Mouse (Mus musculus) cerebellum, adult 11-12 months (tissue): Measurements from ENCODE around the gene Gm20388.

Source experiments
- DNase-seq: peaks from one replicate; pipeline ENCODE4 v3.0.0; 2022

The Gm20388 gene

DNA sequence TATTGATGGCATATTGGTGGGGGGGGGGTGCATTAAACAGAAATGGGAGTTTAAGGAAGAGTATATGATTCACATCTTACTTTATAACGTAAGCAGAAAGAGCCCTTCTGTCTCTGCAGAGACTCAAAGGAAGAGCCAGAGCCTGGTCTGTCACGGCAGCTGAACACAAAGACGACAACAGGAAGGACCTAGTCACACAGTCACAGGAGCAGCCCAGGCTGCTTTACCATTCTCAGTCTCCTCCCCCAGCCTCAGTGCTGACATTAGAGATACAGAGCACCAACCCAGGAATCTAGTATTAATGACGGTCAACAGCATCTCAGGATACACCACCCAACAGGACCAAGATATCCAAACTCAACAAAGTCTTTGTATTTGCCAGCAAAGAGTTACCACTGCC lies 3027.9 kb downstream of the Gm20388 start:
- DNase-seq: no peak

DNA sequence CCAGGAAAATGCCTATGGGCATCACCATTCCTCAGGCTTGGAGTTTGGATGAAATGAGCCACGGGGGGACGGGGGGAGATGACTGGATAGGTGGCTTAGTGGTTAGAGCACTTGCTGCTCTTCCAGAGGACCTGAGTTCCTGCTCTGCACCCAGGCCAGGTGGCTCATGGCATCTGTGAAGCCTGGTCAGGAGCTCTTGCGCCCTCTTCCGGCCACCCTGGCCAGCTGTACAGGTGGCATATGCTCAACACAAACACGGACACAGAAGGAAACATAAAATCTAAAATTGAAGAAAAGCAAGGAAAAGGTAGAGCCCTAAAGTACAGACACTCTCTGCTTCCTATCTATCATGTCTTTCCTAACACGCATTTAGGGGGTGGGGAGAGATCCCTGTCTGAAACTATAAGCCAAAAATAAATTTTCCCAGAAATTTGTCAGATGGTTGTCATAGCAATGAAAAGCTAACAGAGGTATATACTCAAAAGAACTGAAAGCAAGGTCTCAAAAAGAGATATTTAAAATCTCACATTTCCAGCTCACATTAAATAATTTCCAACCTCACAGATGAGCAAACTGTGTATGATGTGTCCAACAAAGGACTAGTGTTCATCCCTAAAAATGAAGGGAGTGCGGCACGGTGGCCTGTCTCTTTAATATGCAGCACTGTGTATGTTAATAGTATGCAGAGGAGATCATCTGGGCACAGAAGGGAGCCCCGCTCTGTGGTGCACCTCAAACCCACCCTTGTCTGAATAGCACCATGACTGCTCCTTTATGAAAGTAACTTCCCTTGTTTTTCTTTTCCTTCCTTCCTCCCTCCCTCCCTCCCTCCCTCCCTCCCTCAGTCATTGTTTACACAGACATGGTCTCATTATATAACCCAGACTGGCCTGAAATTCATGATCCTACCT lies 3032.4 kb downstream of the Gm20388 start:
- DNase-seq: peak; percentile 59

DNA sequence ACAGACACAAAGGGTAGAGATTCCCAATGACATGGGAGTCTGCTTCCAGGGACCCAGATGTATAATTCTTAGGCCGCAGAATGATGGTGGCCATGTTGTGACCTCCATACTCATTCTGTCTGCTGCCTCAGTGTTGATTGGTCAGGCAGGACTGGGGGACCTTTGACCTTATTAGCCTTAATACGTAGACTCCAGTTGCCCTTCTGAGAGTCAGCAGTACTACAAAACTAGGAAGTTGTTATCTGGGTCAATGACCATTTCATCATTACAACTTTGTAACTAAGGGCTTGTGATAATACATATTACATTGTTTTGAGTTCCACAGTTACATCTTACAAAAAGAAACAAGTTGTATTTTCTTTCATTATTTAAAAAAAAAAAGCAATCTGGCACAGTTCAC lies 3035.1 kb downstream of the Gm20388 start:
- DNase-seq: no peak

DNA sequence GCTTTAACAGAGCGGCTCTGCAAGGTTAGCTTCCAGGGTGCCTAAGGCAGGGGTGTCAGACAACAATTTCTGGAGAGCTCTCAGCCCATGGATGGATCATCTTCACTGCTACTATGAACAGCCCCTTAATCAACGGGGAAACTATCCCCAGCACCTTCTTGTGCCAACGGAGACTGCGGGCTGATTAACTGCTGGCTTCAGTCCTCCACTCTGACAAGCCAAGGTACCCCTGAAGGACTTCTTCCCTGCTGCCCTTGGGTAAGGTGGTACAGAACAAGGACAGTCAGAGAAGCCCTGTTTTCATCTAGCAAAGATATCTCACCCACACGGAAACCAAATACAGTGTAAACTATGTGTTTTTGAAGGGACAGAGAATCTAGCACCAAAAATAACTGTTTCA lies 3039.1 kb downstream of the Gm20388 start:
- DNase-seq: no peak

DNA sequence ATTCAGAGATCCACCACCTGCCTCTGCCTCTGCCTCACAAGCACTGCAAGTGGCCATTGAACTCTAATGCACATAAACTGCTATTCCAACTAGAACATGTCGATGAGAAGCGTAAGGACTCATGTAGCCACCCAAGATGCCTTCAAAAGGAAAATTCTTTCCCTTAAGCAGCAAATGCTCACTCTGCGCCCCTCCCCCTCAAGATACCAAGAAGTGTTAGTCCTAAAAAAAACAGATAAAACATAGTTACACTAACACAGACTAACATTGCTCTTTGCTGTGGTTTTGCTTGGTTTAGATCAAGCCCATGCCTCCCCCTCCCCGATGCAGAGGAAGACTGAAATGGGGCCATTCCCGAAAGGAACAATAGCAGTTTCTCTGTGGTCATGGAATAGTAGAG lies 3040.8 kb downstream of the Gm20388 start:
- no peak for DNase-seq

DNA sequence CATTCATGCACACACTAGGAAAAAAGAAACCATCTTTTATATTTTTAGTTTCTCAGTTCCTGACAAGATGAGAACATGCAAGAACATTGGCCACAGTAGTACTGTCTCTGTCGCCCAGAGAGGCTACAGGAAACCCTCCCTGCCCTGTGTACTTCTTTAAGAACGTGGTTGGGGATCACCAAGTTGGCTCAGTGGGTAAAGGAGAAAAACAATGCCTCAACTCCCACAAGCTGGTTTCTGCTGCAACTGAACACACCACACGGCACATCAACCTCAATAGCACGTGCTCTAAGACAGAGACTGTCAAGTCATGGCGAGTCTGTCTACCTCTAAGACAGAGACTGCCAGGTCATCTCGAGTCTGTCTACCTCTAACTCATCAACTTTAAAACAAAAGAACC lies 3042.4 kb downstream of the Gm20388 start:
- no peak for DNase-seq

DNA sequence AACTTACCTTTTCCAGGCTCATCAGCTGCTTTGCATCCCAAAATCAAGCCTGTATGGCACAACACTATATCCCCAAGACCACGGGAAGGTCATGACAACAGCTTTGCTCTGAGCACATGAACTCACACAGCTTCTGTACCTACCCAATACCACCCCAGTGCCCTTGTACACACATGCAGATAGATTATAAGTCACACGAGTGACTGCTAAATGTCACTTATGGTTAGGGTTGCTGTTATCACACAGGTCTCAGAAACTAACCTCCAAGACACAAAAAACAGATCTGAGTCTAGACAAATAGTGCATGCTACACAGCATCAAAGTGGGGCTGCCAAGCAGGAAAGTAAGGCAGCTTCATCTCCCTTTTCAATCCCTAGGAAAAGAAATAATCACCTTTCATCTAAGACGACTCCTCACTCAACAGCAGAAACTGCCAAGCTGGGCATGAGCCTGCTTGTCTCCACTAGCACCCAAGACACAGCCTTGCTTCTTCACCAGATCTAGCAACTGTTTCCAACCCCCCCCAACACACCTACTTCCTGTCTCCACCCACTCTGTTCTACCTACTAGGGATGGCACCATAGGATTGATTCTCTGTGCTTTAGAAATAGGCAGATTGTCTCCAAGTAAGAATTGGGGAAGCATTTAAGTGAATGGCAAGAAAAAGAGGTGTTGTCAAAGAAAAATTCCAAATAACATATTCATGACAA lies 3043.6 kb downstream of the Gm20388 start:
- DNase-seq: no peak

DNA sequence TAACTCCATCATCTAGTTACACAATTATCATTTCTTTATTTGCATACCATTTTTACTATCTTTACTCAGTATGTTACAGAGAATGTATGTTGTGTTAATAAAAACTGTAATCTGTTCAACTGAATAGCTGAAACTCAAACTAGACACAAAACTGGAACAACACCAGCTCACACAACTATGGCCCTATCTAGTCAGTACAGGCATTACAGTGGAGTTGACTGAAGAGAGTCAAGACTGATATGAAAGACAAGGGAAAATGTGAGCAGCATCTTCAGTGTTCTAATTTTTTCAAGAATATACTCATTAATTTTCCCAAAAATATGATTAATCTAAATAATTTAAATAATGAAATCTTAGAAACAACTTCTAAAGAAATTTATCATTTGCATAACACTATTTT lies 3044.6 kb downstream of the Gm20388 start:
- DNase-seq: no peak

DNA sequence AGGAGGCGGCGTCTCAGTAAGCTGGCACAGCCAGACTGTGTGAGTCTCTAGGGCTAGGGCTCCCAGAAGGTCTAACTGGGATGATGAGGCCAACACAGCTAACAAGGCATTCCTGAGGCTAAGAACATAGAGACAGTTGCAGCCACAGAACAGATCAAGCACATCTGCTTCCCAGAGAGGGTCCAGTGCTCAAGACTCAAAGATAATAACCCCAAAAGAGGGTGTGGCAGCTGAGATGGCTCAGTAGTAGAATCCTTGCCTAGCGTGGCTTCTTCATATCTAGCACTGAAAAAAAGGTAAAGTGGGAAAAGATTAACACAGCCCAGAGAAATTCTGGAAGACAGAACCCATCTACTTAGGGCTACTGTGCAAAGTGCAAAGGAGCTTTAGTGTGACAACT lies 3045.4 kb downstream of the Gm20388 start:
- DNase-seq: no peak

DNA sequence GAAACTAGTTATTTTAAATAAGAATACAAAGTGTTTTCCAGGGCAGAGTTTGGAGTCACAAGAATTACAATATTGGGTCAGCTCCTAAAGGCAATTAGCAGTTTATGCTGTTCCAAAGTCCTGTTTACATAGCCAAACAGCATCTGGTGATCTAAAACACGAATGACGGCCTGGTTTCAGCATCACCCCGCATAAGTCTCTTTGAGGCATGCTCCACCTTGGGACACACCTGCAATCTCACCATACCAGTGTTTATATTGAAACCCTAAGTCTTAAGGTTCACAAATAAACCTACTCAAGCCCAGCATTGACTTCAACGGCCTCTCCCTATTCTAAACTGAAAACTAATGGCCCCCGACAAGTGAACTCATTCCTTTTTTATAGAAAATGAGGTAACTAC lies 3049.7 kb downstream of the Gm20388 start:
- DNase-seq: no peak

DNA sequence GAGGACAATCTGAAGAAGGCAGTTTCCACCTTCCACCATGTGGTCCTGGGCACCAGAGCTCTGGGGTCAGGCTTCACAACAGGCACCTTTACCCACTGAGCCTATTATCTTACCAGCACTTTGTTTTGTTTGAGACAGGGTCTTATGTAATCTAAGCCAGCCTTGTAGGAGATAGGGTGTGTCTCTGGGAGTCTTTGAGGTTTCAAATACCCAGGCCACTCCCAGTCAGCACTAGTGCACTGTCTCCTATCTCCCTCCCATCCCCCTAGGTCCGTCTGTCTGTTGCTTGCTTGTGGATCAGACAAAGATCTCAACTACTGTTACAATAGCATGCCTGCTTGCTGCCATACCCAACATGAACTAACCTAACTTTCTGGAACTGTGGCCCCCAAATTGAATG lies 3050.3 kb downstream of the Gm20388 start:
- no peak for DNase-seq

DNA sequence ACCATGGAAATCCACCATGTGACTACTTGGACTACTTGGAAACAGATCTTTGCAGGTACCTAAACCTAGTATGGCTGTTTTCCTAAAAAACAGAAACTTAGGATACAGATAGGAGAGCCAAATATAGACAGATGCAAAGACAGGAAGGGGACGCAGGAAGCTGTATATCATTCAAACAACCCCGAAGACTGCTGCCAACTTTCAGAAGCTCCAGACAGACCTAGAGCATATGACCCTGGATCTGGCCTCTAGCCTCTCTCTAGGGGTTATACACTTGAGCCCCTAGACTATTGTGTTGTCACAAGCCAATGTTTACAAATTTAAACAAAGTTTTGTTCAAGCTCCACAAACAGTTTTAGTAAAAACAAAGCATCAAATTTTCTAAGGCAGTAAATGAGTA lies 3050.8 kb downstream of the Gm20388 start:
- no peak for DNase-seq

DNA sequence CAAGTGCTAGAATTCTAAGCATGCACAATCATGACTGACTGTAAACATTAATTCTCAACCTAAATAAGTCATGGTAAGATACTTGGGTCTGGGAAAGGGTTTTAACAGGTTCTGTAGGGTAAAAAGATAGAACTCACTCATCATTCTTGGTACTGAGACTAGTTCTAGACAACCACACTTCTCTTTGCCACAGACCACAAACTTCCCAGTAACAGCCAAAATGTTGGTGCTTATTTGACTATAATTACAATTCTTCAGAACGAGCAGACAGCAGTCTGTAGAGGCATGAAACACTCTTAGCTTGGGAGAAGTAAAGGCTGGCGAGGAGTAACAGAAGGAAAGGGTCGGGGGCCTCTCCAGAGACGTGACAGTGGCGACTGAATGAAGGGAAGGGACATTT lies 3051.4 kb downstream of the Gm20388 start:
- DNase-seq: no peak

DNA sequence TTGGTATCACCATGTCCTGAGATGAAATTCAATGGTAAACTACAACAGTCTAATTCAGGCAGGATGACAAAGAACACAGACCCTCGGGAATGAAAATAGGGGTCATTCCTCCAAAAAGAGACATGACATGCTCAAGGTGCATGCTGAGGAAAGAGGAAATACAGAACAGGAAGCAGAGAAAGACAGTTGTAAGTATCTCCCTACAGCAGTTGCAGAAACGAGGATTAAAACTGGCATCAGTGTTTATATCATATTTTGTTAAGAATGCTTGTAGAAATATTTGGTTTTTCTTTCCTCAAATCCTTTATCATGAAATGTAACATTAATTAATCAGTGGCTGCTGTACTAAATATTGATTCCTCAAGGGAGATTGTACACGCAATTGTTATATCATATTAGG lies 3056.0 kb downstream of the Gm20388 start:
- DNase-seq: no peak

DNA sequence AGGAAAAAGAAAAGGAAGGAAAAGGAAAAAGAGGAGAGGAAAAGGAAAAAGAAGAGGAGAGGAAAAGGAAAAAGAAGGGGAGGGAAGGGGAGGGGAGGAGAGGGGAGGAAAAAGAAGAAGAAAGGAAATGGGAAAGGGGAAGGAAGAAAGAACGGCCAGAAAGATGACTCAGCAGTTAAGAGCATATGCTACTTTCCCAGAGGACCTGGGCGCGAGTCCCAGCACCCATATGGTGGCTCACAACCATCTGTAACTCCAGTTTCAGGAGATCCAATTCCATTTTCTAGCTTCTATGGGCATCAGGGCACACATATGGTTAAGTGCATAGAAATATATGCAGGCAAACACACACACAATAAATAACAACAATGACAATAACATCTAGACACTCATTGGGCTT lies 3057.5 kb downstream of the Gm20388 start:
- no peak for DNase-seq

DNA sequence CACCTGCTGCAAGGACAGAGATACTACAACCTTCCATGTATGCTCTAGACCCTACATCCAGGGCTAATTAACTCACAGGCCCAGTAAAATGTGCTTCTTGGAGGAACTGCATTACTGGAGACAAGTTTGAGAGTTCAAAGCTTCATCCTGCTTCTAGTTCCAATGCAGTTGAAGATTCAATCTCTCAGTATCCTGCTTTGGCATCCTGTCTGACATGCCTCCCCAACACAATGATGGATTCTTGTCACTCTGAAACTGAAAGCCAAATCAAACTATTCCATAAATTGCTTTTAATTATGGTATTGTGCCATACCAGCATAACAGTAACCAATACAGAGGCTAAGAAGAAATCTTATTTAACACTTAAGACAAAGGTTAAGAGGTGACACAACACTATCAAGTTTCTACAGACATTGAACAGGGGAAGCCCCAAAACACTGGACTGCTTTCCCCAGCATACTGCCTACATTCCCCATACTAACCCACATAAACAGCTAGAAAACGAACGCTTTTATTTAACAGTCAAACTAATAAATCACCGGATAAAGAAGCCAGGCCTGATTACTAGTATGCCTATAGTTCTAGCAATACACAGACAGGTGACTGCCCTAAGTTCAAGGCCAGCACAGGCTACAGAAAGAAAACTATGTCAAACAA lies 3059.5 kb downstream of the Gm20388 start:
- DNase-seq: no peak

DNA sequence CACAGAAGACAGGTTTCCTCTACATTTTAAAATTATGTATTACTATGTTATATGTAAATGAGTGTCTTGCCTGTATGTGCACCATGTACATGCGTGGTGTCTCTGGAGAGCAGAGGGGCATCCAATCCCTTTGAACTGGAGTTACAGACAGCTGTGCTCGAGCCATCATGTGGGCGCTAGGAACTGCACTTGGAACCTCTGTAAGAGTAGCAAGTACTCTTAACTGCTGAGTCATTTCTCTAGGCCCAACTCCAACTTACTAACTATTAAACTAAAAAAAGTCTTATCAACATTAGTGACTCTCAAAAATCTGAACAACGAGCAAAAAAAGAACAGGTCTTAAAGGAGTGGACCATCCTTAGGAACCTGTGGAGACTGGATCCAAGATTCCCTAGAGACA lies 3065.4 kb downstream of the Gm20388 start:
- no peak for DNase-seq

DNA sequence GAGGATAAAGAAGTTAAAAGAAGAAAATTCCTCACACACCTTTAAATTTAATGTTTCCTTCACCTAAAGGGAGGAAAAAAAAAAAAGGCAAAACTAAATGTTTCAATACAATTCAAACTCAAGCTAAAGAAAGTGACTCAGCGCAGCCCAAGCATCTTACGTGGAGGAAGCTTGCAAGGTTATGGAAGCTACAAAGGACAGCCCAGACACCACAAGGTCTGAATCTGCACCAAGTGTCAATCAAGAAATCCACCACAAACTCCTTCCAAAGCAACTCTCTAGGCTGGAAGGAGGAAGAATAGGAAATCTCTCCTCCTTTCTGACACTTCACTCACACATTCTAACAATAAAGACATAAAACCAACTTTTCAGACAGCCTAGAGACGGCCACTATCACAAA lies 3068.8 kb downstream of the Gm20388 start:
- no peak for DNase-seq

DNA sequence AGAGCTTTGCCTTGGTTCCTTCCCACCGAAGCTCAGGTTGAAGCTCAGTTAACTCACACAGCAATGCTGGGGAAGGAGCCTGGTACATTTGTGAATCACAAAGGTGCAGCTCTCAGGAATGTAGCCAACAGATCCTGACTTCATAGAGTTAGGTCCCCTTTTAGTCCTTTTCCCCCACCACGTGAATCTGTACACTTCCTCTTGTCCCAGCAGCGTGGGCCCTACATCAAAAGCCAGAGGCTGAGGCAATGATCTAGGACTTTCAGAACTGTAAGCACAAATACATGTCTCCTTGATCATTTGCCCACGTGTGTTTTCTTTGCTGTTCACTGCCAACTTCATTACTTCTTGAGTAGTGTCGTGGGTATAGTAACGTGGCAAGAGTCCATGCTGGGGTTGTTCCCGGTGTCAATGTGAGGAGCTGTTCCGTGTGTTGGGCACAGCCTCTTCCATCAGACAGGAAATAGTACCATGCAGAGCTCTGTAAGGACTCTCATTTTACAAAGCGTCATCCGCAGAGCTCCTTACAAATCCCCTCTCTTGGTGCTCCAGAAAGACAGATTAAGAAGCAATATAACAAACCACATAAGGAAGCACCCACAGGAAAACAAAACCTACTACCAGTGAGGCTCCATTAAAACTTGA lies 3069.3 kb downstream of the Gm20388 start:
- DNase-seq: no peak

DNA sequence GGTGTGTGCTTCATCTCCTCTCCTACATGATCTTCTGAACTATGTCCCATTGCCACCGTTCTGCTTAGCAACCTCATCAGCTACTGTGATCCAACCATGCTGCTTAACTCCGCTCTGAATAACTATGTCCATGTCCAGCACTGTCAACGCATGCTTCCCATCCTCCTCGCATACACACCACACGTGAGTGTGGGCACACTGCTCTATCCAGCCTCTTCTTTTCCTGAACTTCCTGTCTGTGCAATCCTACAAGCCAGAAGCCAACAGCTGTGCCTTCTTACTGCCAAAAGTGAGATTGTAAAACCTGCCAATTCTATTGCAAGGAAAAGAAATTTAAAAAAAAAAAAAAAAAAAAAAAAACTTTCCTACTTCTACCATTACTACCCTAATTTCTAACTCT lies 3071.0 kb downstream of the Gm20388 start:
- DNase-seq: no peak

DNA sequence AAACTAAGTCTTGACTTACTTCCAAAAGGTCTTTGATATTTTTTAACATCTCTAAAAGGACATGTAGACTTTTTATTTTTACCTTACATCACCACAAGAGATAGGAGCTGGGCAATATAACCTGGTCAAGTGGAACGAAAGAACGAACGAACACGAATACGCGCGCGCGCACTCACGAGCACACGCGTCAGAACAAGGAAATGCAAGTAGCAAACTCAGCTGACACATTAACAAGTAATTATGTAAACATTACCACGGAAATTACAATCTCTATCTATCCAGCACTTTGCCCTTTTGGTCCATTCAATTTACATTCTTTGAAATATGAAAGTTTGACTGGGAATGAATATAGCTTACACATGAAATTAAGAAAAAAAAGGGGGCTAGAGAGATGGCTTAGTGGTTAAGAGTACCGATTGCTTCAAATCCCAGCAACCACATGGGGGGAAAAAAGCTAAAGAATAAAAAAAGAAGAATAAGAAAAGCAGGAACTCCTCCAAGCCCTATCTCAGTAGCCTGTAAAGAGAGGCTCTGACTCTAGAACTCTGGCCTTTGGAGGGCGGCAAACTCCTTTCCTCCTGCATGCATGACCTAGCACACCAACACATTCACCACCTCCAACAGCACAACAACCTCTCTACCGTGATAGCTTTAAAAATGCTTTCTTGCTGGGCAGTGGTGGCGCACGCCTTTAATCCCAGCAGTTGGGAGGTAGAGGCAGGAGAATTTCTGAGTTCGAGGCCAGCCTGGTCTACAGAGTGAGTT lies 3072.7 kb downstream of the Gm20388 start:
- DNase-seq: no peak

DNA sequence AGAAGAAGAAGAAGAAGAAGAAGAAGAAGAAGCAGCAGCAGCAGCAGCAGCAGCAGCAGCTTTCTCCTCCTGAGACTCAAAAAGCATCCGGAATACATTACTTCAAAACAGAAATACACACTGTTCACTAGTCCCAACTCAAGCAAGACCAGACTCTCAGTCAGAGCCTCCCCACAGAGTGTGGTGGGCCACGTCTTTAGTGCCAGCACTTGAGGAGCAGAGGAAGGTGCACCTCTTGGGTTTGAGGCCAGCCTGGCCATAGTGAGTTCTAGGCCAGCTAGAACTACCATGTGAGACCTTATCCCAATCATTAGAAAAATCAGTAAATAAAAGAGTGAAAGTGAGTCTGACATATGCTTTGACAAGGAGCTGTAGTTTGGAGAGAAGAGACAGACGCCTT lies 3073.5 kb downstream of the Gm20388 start:
- no peak for DNase-seq
